ENCODE assay signal across 15 mouse cellular contexts in genomic region chr10:17548629-17549580, GRCm38 (mm10).
DNase-seq lines count a peak whose midpoint lies in the region; ATAC-seq and TF ChIP-seq lines count a peak whose summit lies in the region.
"Had no signal": no experiment of that assay in that cellular context is flagged by ENCODE, and none has a peak within 500 bp of the region (broad histone marks: within the 10 kb centered on the region; RNA-seq: fewer than 3 reads in every experiment).

No protein-coding gene starts in this region.

- peak overlapping the region; percentile 62 for H3K27ac ChIP-seq in CH12.LX (ENCODE audit: insufficient read depth, low read depth)
- no peak overlapping the region for H3K27ac ChIP-seq in midbrain, embryonic 13.5 days
- H3K27ac ChIP-seq: forebrain, embryonic 13.5 days; hindbrain, embryonic 14.5 days; limb, embryonic 15.5 days had no signal

- H3K9ac ChIP-seq in CH12.LX (ENCODE audit: insufficient read depth, low read depth), result peak overlapping the region; percentile 67
- no peak overlapping the region for H3K9ac ChIP-seq in midbrain, embryonic 13.5 days (replicated peaks)
- H3K9ac ChIP-seq: forebrain, embryonic 13.5 days; hindbrain, embryonic 14.5 days; limb, embryonic 15.5 days had no signal

- H3K36me3 ChIP-seq in CH12.LX (replicated peaks in 1 of 2; ENCODE audit: control insufficient read depth in 1 of 2, insufficient read depth in 1 of 2, low read length in 1 of 2), result no peaks in the 10 kb centered on the region
- H3K36me3 ChIP-seq in myocyte (ENCODE audit: control insufficient read depth, insufficient read depth), result no peaks in the 10 kb centered on the region
- no peaks in the 10 kb centered on the region for H3K36me3 ChIP-seq in midbrain, embryonic 13.5 days
- H3K36me3 ChIP-seq: limb, embryonic 15.5 days had no signal

- in situ Hi-C loops in CH12.LX (cut with MboI; ENCODE audit: low pct_ligation_motif_present, low pct_unique_long_range_greater_than_20kb, low sequenced_read_pairs), result loop anchor here (10.0 kb wide), 2 partner anchors 116 to 176 kb away; partner anchors contain the start of gene Cited2

- TF ChIP-seq CTCF in CH12.LX (conservative IDR thresholded peaks at IDR 0.05 in 1 of 2, IDR thresholded peaks at IDR 0.05 in 1 of 2; ENCODE audit: low read depth in 2 of 2, low read length in 2 of 2), result no peak

- 88% methylated on average over 14 of the region's 14 CpGs for WGBS in midbrain, embryonic 13.5 days

- peak; percentile 51 for DNase-seq in kidney, adult 9 months
- DNase-seq in kidney, adult 8-10 months, result no peak
- peak; percentile 88 for DNase-seq in CH12.LX (ENCODE audit: extremely low read depth)
- DNase-seq in induced T-regulatory cell, adult 2 months (ENCODE audit: low read depth), result peak; percentile 76
- DNase-seq in adrenal gland, postnatal 10 days, result no peak
- no peak for DNase-seq in spleen, adult 18-20 months
- DNase-seq: cerebellum, postnatal 10 days; lung, adult 18-20 months; thymus, adult 2 months had no signal

- ATAC-seq in midbrain, embryonic 13.5 days, result no peak
- ATAC-seq: forebrain, embryonic 13.5 days had no signal

- no peak overlapping the region for H3ac ChIP-seq in myocyte (ENCODE audit: control insufficient read depth, insufficient read length)

- peak; percentile 92 for TF ChIP-seq EP300 in CH12.LX (IDR thresholded peaks at IDR 0.05; ENCODE audit: low read length)

- no peak; the same call in none of the 2 replicates for TF ChIP-seq RAD21 in CH12.LX (IDR thresholded peaks at IDR 0.05; ENCODE audit: low read depth, low read length)

- H3K4me3 ChIP-seq in CH12.LX (replicated peaks in 1 of 3; ENCODE audit: low read depth in 2 of 3, low read length in 2 of 3, poor library complexity in 1 of 3) (peak overlapping the region in 1 of 3 experiments; percentile 6), myocyte (no peak overlapping the region)
- no peak overlapping the region for H3K4me3 ChIP-seq in midbrain, embryonic 13.5 days (replicated peaks)
- H3K4me3 ChIP-seq: forebrain, embryonic 13.5 days; limb, embryonic 15.5 days had no signal

- H3K4me1 ChIP-seq in CH12.LX (ENCODE audit: control insufficient read depth in 1 of 2, insufficient read depth in 2 of 2), result peaks cover 15 to 39% of the 10 kb centered on the region in 2 experiments
- H3K4me1 ChIP-seq in midbrain, embryonic 13.5 days (replicated peaks), result no peaks in the 10 kb centered on the region
- H3K4me1 ChIP-seq: forebrain, embryonic 13.5 days; limb, embryonic 15.5 days had no signal

- no peaks in the 10 kb centered on the region for H3K79me2 ChIP-seq in CH12.LX (replicated peaks; ENCODE audit: control insufficient read depth, extremely low read depth, insufficient read depth, poor library complexity, severe bottlenecking)
- no peaks in the 10 kb centered on the region for H3K79me2 ChIP-seq in myocyte (ENCODE audit: control insufficient read depth, insufficient read depth)

- dilution Hi-C loops in CH12.LX (cut with MboI; ENCODE audit: extremely low pct_ligation_motif_present, extremely low pct_unique_long_range_greater_than_20kb, low sequenced_read_pairs), result no loop called here

- peak overlapping the region; percentile 76 for H3K4me2 ChIP-seq in CH12.LX (ENCODE audit: insufficient read depth, low read depth, poor library complexity, severe bottlenecking)
- peak overlapping the region; percentile 78 for H3K4me2 ChIP-seq in myocyte (ENCODE audit: low read depth)
- no peak overlapping the region for H3K4me2 ChIP-seq in midbrain, embryonic 13.5 days (replicated peaks)
- H3K4me2 ChIP-seq: forebrain, embryonic 13.5 days; heart, embryonic 11.5 days; hindbrain, embryonic 14.5 days; limb, embryonic 15.5 days had no signal

- TF ChIP-seq POLR2A in CH12.LX (IDR thresholded peaks at IDR 0.05; ENCODE audit: low read depth, low read length), result no peak
- TF ChIP-seq POLR2A in myocyte (IDR thresholded peaks at IDR 0.05; ENCODE audit: insufficient read length, low read depth), result no peak

- H3K27me3 ChIP-seq in CH12.LX (replicated peaks) (no peaks in the 10 kb centered on the region), myocyte (ENCODE audit: control insufficient read depth, insufficient read depth, insufficient read length) (no peaks in the 10 kb centered on the region)
- no peaks in the 10 kb centered on the region for H3K27me3 ChIP-seq in midbrain, embryonic 13.5 days
- H3K27me3 ChIP-seq: forebrain, embryonic 13.5 days; limb, embryonic 15.5 days had no signal

- H3K9me3 ChIP-seq in CH12.LX (replicated peaks; ENCODE audit: low read length), result no peaks in the 10 kb centered on the region
- H3K9me3 ChIP-seq in midbrain, embryonic 13.5 days, result no peaks in the 10 kb centered on the region
- H3K9me3 ChIP-seq: forebrain, embryonic 13.5 days; limb, embryonic 15.5 days had no signal

TF ChIP-seq in CH12.LX, 34 proteins besides CTCF, POLR2A, EP300 and RAD21 (continues in another document):
- TF ChIP-seq USF1 (IDR thresholded peaks at IDR 0.05; ENCODE audit: low read depth, low read length) (peak; percentile 43), PAX5 (IDR thresholded peaks at IDR 0.05; ENCODE audit: low read length) (no peak), GABPA (IDR thresholded peaks at IDR 0.05; ENCODE audit: insufficient replicate concordance, low read depth, low read length) (no peak), ELF1 (IDR thresholded peaks at IDR 0.05; ENCODE audit: low read depth, low read length) (peak; percentile 52; the same call in 1 of the 2 replicates), MEF2A (IDR thresholded peaks at IDR 0.05; ENCODE audit: borderline replicate concordance, low read depth, low read length) (peak; percentile 82; the same call in 1 of the 2 replicates), IRF4 (IDR thresholded peaks at IDR 0.05; ENCODE audit: low read depth, low read length) (peak; percentile 94), ZNF384 (IDR thresholded peaks at IDR 0.05; ENCODE audit: low read depth, low read length) (peak; percentile 44; the same call in 1 of the 2 replicates), TCF12 (IDR thresholded peaks at IDR 0.05; ENCODE audit: low read depth, low read length) (peak; percentile 74), MAX (IDR thresholded peaks at IDR 0.05; ENCODE audit: low read length) (peak; percentile 55; the same call in 1 of the 2 replicates), ETS1 (conservative IDR thresholded peaks at IDR 0.05; ENCODE audit: low read depth, low read length) (peak; percentile 89), SIN3A (IDR thresholded peaks at IDR 0.05; ENCODE audit: low read length) (0 out of 2 replicates have a peak, but pooled peaks have one; percentile 37), JUN (IDR thresholded peaks at IDR 0.05; ENCODE audit: insufficient read depth, low read depth, low read length) (peak; percentile 79; the same call in 1 of the 2 replicates), BHLHE40 (IDR thresholded peaks at IDR 0.05; ENCODE audit: low read depth, low read length) (peak; percentile 82), JUND (conservative IDR thresholded peaks at IDR 0.05; ENCODE audit: low read depth, low read length) (peak; percentile 69), TBP (conservative IDR thresholded peaks at IDR 0.05; ENCODE audit: low read depth, low read length) (0 out of 2 replicates have a peak, but pooled peaks have one; percentile 37), POLR2AphosphoS2 (IDR thresholded peaks at IDR 0.05; ENCODE audit: low read depth, low read length) (no peak), MYC (IDR thresholded peaks at IDR 0.05; ENCODE audit: low read depth, low read length) (0 out of 2 replicates have a peak, but pooled peaks have one; percentile 7), MAZ (IDR thresholded peaks at IDR 0.05; ENCODE audit: low read depth, low read length) (no peak), NELFE (IDR thresholded peaks at IDR 0.05; ENCODE audit: low read depth, low read length) (0 out of 2 replicates have a peak, but pooled peaks have one; percentile 19), SMC3 (IDR thresholded peaks at IDR 0.05; ENCODE audit: low read depth, low read length) (peak; percentile 28; the same call in 1 of the 2 replicates)

TF ChIP-seq in myocyte, 11 proteins besides CTCF, POLR2A, EP300 and RAD21:
- TF ChIP-seq SRF (IDR thresholded peaks at IDR 0.05; ENCODE audit: control insufficient read depth, insufficient read length, low read depth) (no peak), E2F4 (IDR thresholded peaks at IDR 0.05; ENCODE audit: insufficient read depth) (no peak), CEBPB (IDR thresholded peaks at IDR 0.05; ENCODE audit: insufficient read depth, poor library complexity, severe bottlenecking) (no peak), TCF3 (IDR thresholded peaks at IDR 0.05; ENCODE audit: insufficient read length, low read depth) (no peak), MAX (IDR thresholded peaks at IDR 0.05; ENCODE audit: low read depth) (no peak), USF1 (IDR thresholded peaks at IDR 0.05; ENCODE audit: low read depth) (no peak), POLR2AphosphoS2 (IDR thresholded peaks at IDR 0.05; ENCODE audit: insufficient read length, low read depth) (no peak), TCF12 (IDR thresholded peaks at IDR 0.05; ENCODE audit: insufficient read depth, poor library complexity, severe bottlenecking) (no peak), MYOD1 (IDR thresholded peaks at IDR 0.05; ENCODE audit: control insufficient read depth in 1 of 3, insufficient read length in 2 of 3, low read depth in 2 of 3) (no peak), MYOG (IDR thresholded peaks at IDR 0.05; ENCODE audit: control insufficient read depth in 1 of 3, insufficient read depth in 1 of 3, insufficient read length in 2 of 3, low read depth in 2 of 3) (no peak), REST (IDR thresholded peaks at IDR 0.05; ENCODE audit: insufficient read depth, insufficient read length) (no peak)

Comparison
In these comparisons a context has a peak if more than half of its experiments do, and no peak if none do; other contexts are left out.
1. DNase-seq: peak in kidney, adult 9 months (single experiment), CH12.LX (single experiment) and induced T-regulatory cell, adult 2 months (single experiment); none in kidney, adult 8-10 months (0 of 2), adrenal gland, postnatal 10 days (single experiment) and spleen, adult 18-20 months (0 of 2).